Mouse (Mus musculus) kidney, postnatal 0 days (tissue): ENCODE data around the gene Scn4a. TPM values are rescaled to one million over a fixed set of nuclear protein-coding genes. Genes with fewer than 3 reads are reported as not detected.

Experiments used
- ATAC-seq: fragments of 200-750 bp; cut with Nextera tagmentation; replicated peaks from 2 replicates; pipeline ENCODE4 v1.8.0; 2017; ENCODE audit warnings: low read depth, moderate number of reproducible peaks, moderate TSS enrichment, moderate library complexity; ENCODE audit not compliant: low FRiP score
- DNase-seq: peaks from one replicate; pipeline ENCODE4 v3.0.0-alpha.2; 2016; ENCODE audit warnings: low spot score
- H3K27ac ChIP-seq: fragments of 300-500 bp; sonication (generic); 2 replicates; pipeline ENCODE4 v1.5.1; 2014; ENCODE audit warnings: mild to moderate bottlenecking
- H3K27me3 ChIP-seq: fragments of 300-500 bp; sonication (generic); 2 replicates; pipeline ENCODE4 v1.6.1; 2014; ENCODE audit warnings: low read length, mixed read lengths; ENCODE audit not compliant: insufficient read depth
- H3K36me3 ChIP-seq: fragments of 300-500 bp; sonication (generic); 2 replicates; pipeline ENCODE4 v1.6.1; 2014; ENCODE audit warnings: low read length, mixed read lengths; ENCODE audit not compliant: insufficient read depth
- H3K4me1 ChIP-seq: fragments of 300-500 bp; sonication (generic); replicated peaks from 2 replicates; pipeline ENCODE4 v1.6.1; 2014; ENCODE audit warnings: antibody characterized with exemption, low read length, mixed read lengths; ENCODE audit not compliant: insufficient read depth
- H3K4me2 ChIP-seq: fragments of 300-500 bp; sonication (generic); 2 replicates; pipeline ENCODE4 v1.6.1; 2014; ENCODE audit warnings: mild to moderate bottlenecking, low read length, moderate library complexity, mixed read lengths
- H3K4me3 ChIP-seq: fragments of 300-500 bp; sonication (generic); replicated peaks from 2 replicates; pipeline ENCODE4 v1.5.1; 2014; ENCODE audit warnings: low read depth, low read length
- H3K9ac ChIP-seq: fragments of 300-500 bp; sonication (generic); 2 replicates; pipeline ENCODE4 v1.6.1; 2014; ENCODE audit warnings: low read depth, low read length
- H3K9me3 ChIP-seq: fragments of 300-500 bp; sonication (generic); replicated peaks from 2 replicates; pipeline ENCODE4 v1.6.1; 2016; ENCODE audit warnings: low read length, inconsistent platforms, mixed read lengths
- CTCF ChIP-seq: IDR thresholded peaks from 2 replicates; pipeline ENCODE4 v1.5.1; 2016; ENCODE audit warnings: antibody characterized with exemption, low read depth, mild to moderate bottlenecking, moderate library complexity
- WGBS: fragments of 180-500 bp; shearing (Covaris S2); extraction: QIAGEN DNeasy Blood & Tissue Kit; methylation state at CpG from one replicate; pipeline ENCODE4 v1.1.7; 2014; 5-methylcytosine and 5-hydroxymethylcytosine counted together
- polyA plus RNA-seq: library from polyadenylated mRNA; unstranded; fragments of >200 nt; fragmentation: Nextera tagmentation; extraction: Ambion mirVana; gene quantifications from 2 replicates; pipeline ENCODE4 v1.2.1, GENCODE M21; 2015

Gene Scn4a
- polyA plus RNA-seq, 1 experiment from 2014 or later: 0.22 TPM

DNA sequence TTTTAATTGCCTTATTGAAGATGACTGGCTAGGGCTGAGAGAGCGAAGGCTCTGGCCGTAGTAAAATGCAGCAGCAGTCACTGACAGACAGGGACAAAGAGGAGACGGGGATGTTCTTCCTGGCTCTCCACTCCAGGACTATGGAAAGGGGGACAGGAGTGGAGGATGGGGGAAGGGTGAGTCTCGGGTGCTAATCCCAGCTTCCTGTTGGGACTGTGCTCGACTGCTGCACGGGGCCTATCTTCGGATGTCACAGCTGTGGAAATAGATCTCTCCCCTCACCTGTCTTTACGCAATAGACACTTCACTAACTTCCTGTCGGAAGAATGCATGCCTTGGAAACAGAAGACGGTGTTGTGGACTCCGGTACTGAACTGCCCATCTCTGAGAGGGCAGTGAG, 20.9 kb upstream of the Scn4a start:
- TF ChIP-seq CTCF: no peak
- Histone ChIP-seq H3K27ac (0 out of 2 replicates have a peak overlapping the region, but pooled peaks have one; percentile 4), H3K4me3 (no peak overlapping the region), H3K27me3 (no peaks in the 10 kb centered on the region), H3K9me3 (no peaks in the 10 kb centered on the region), H3K4me2 (no peak overlapping the region), H3K36me3 (no peaks in the 10 kb centered on the region), H3K4me1 (no peaks in the 10 kb centered on the region), H3K9ac (no peak overlapping the region)
- ATAC-seq: 0 out of 2 replicates have a peak, but pooled peaks have one; percentile 13
- WGBS: 36% methylated on average over 11 of the region's 11 CpGs
- no peak for DNase-seq

DNA sequence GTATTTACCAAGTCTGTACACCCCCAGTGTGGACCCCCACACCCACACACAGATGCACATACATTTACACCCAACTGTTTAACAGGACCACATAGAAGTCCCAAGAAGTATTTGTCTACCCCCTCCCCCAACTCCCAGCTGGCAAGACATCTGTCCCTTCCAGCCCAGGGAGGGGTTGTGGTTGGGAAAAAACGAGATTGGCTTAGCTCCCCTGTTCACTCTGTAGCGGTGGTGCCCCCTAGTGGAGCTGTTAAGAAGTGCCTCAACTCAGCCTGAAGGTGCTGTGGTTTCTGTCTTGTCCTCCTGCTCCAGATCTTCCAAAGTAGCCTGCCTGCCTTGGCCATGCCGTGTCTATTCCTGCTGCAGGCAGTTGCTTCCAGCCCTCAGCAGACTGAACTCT, 13.2 kb upstream of the Scn4a start:
- Histone ChIP-seq H3K36me3 (no peaks in the 10 kb centered on the region), H3K9me3 (no peaks in the 10 kb centered on the region), H3K27ac (no peak overlapping the region), H3K4me1 (peaks cover 13% of the 10 kb centered on the region; the same call in 1 of the 2 replicates), H3K4me2 (no peak overlapping the region), H3K4me3 (no peak overlapping the region), H3K27me3 (no peaks in the 10 kb centered on the region), H3K9ac (no peak overlapping the region)
- WGBS: 7% methylated on average over 3 of the region's 3 CpGs
- TF ChIP-seq CTCF: peak; percentile 95
- ATAC-seq (no peak), DNase-seq (peak; percentile 88)

DNA sequence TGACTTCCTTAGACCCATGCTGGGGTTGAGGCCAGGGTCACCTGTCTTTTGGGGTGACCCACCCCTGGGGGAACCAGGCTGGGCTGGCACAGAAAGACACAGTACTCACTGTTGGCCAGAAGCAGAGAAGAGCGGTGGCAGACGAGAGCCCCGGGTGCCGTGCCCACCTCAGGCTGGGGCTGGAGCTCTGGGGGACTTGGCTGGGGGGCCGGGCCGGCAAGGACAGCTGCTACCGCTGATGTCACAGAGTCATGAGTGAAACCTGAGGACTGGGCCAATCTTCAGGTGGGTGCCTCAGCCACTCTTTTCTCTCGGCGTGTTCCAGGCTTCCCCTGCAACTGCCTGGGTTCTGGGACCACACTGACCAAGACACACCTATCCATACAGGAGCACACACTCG, 12.3 kb upstream of the Scn4a start, which contains the start of gene Prr29:
Prr29 (plus strand) TSS at position 107 of the 400 bp plus-strand sequence.
- DNase-seq (no peak), ATAC-seq (0 out of 2 replicates have a peak, but pooled peaks have one; percentile 26)
- H3K9ac ChIP-seq: no peak within 1 kb of the TSS
- peak within 1 kb of the TSS; percentile 18; the same call in 1 of the 2 replicates for H3K4me2 ChIP-seq
- 40% methylated on average over 10 of the region's 10 CpGs for WGBS
- no peak for TF ChIP-seq CTCF
- H3K4me1 ChIP-seq: peaks cover 13% of the 10 kb centered on the region; the same call in 1 of the 2 replicates
- no peaks in the 10 kb centered on the region for H3K9me3 ChIP-seq
- H3K36me3 ChIP-seq: no peaks in the 10 kb centered on the region
- peak within 1 kb of the TSS; percentile 54 for H3K27ac ChIP-seq
- H3K4me3 ChIP-seq: no peak within 1 kb of the TSS
- H3K27me3 ChIP-seq: no peaks in the 10 kb centered on the region

DNA sequence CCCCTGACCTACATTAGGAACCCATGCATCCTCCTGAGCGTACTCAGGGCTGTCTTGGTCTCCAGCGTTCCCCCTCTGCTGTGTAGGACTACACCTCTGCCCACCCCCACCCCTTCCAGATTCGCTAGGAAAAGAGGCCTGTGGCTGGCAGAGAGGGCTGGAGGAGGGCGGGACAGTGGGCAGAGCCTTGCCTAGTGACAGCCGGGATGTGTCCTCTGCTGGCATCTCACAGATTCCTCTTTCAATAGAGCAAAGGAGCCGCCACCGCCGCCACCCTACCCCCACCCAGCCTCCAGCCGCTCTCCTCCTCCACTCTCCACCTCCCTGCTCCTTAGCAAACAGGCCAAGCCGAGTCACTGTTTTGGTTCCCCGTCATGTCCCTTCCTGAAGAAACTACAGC, 11.6 kb upstream of the Scn4a start:
- no peak overlapping the region for H3K4me3 ChIP-seq
- ATAC-seq (peak; percentile 75; the same call in 1 of the 2 replicates), DNase-seq (peak; percentile 79)
- no peaks in the 10 kb centered on the region for H3K9me3 ChIP-seq
- no peak overlapping the region for H3K9ac ChIP-seq
- no peak for TF ChIP-seq CTCF
- WGBS: 16% methylated on average over 11 of the region's 11 CpGs
- H3K4me2 ChIP-seq: peak overlapping the region; percentile 18; the same call in 1 of the 2 replicates
- no peaks in the 10 kb centered on the region for H3K27me3 ChIP-seq
- peak overlapping the region; percentile 54 for H3K27ac ChIP-seq
- H3K4me1 ChIP-seq: peaks cover 13% of the 10 kb centered on the region; the same call in 1 of the 2 replicates
- no peaks in the 10 kb centered on the region for H3K36me3 ChIP-seq

DNA sequence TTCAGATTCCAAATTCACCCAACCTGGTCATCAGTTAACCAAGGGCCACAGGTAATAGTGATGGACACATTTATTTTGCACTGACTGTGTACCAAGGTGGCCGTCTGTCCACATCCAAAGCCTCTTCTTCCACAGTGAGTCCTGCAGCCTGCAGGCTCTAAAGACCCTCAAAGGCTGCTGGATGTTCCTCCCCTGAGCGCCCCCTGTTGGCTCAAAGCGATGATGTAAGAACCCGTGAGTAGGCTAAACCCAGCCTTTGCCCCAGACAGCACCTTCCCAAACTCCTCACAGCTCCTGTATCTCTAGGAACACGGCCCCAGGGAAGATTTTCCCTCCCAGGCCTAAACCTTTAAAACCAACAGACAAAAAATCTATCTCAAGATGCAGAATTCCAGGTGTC, 6.3 kb upstream of the Scn4a start:
- no peak overlapping the region for H3K9ac ChIP-seq
- H3K4me3 ChIP-seq: no peak overlapping the region
- H3K27me3 ChIP-seq: no peaks in the 10 kb centered on the region
- H3K27ac ChIP-seq: no peak overlapping the region
- ATAC-seq (no peak), DNase-seq (no peak)
- 0 out of 2 replicates have a peak, but pooled peaks cover 3% of the 10 kb centered on the region for H3K4me1 ChIP-seq
- H3K9me3 ChIP-seq: no peaks in the 10 kb centered on the region
- H3K36me3 ChIP-seq: no peaks in the 10 kb centered on the region
- peak; percentile 59 for TF ChIP-seq CTCF
- WGBS: 29% methylated on average over 5 of the region's 5 CpGs
- H3K4me2 ChIP-seq: no peak overlapping the region

DNA sequence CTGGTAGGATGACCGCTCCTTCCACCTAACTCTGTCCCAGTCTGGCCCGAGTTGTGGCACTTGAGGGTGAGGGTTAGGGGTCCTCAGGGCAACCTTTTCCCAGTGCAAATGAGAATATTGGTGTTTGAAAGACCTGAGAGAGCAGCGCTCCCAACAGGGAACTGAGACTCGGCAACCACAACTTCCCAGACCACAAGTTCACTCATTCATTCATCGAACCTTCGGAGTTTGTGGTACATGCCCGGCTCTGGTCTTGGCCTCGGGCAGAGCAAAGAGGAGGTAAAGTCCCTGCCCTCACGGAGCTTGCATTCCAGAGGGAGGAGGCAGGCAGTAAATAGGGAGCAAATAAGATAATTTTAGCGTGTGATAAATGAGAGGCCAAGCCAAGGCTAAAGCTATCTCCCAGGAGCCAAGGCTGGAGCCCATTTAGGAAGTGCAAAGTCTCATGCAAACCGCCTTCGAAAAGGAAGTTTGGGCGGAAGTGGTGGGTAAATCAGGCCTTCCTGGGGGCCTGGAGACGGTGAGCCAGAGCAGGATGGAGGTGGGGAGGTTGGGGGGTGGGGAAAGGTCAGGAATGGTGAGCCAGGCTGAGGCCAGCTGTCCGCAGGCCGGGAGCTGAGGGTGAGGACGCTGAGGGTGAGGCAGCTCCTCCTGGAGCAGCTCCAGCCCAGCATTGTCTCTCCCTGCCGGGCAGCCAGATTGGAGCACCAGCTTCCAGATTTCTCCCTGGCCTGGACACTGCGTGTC, 2.5 kb upstream of the Scn4a start:
- Histone ChIP-seq H3K27ac (no peak overlapping the region), H3K4me3 (no peak overlapping the region), H3K4me2 (no peak overlapping the region), H3K27me3 (no peaks in the 10 kb centered on the region), H3K9me3 (no peaks in the 10 kb centered on the region), H3K36me3 (no peaks in the 10 kb centered on the region), H3K4me1 (0 out of 2 replicates have a peak, but pooled peaks cover 3% of the 10 kb centered on the region), H3K9ac (no peak overlapping the region)
- WGBS: 56% methylated on average over 19 of the region's 19 CpGs
- no peak for DNase-seq
- ATAC-seq: no peak
- no peak for TF ChIP-seq CTCF
